Mouse (Mus musculus) embryo, embryonic 11.5 days (tissue): ENCODE results near the gene Ddx28.
"Not testable (repeated sequence)": the region's sequence is repeated elsewhere in the genome, so short reads cannot be mapped to it uniquely, and the experiment has no call there.

Source experiments
- DNase-seq: peaks from one replicate; pipeline ENCODE4 v3.0.0-alpha.2; 2012; ENCODE audit warnings: low read depth, low spot score

The Ddx28 gene

DNA sequence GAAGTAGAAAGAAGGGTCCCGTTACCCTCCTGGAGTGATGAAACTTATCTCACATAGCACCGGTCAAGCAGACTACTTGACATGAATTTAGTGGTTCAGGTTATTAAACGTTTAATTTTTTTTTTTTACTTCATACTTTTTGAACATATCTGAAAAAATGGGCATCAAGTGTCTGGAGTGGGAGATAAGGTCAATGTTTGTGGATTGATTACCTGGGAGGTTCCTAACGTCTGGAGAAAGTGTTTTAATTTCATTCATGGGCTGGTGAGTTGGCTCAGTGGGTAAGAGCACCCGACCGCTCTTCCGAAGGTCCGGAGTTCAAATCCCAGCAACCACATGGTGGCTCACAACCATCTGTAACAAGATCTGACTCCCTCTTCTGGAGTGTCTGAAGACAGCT lies 521 bp upstream of the Ddx28 start:
- DNase-seq: not testable (repeated sequence)

GRCm38 (mm10) chr8:106010748-106011642 lies 687 bp downstream of the Ddx28 start:
- DNase-seq: peak; percentile 90

GRCm38 (mm10) chr8:106007891-106008290 lies 3.8 kb downstream of the Ddx28 start:
- not testable (repeated sequence) for DNase-seq

GRCm38 (mm10) chr8:106007135-106007534 lies 4.5 kb downstream of the Ddx28 start:
- DNase-seq: no peak

GRCm38 (mm10) chr8:106006413-106006812 lies 5.3 kb downstream of the Ddx28 start:
- no peak for DNase-seq

DNA sequence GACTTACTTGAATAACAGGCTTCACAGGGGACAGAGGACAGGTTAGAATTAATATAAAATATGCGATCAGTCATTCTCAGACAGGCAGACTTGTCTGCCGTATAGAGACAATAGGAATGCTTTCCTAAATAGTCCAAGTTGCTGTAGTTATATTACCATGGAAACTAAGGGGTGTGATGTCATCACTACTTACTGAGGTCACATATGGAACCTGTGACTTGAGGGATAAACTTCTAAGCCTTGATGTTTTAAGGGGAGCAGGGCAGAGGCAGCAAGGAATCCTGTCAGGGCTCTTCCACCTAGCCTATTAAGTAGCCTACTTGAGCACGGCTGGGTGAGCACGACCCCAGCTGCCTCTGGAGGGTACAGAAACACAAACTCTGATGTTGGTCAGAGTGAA lies 5.8 kb downstream of the Ddx28 start, which contains the start of gene Dpep2nb:
TSS of gene Dpep2nb (minus strand) at position 101 of the 400 bp plus-strand sequence.
- no peak for DNase-seq

GRCm38 (mm10) chr8:106004538-106005207 lies 7.0 kb downstream of the Ddx28 start:
- no peak for DNase-seq

DNA sequence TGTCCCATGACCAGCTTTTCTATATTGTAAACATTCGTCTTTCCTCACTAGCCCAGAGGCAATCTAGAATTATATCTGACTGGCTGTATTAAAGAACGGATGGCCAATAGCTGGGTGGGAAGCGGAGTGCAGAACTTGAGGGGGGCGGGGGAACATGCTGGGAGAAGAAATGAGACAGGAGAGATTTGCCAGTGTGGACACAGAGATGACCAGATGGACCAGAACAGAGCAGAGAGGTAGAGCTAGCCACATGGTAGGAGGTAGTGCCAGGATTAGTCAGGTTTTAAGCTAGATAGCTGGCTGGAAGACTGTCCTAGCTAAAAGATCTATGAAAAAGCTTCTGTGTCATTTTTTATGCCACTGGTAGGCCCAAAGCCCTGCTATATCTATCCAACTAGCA lies 9.8 kb downstream of the Ddx28 start:
- no peak for DNase-seq

DNA sequence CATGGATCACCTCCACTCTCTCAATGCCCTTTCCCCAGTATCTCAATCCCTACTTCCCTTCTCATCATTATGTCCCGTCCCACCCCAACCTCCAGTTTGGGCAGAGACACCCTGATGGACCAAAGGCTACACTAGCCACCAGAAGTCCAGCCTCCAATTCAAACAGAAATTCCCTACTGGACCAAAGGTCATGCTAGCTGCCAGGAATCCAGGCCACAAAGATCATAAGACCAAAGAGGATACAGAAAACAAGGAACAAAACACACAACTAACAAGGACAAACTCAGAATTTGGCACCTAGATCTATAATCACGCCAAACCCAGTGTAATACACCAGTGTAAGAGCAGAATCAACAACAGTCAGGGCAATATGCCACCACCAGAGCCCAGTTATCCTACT lies 12.7 kb downstream of the Ddx28 start:
- no peak for DNase-seq

DNA sequence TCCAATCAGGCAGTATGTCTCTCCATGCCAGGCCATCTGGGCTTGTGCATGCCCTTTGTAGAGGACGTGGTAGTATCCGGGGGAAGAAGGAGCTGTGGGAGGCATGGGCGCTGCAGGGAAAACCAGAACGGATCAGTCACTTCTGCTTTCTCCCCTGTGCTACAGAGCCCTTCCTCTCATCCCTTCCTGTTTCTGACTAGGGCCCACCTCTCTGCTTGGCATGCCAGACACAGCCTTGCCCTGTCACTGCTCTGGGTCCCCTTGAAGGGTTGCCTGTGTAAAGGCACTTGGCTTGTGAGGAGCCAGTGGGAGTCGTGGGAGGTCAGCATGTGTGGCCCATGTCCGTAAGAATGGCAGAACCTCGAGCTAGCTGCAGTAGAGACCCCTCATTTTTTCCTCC lies 15.3 kb downstream of the Ddx28 start:
- no peak for DNase-seq

- no peak for DNase-seq
Measured at GRCm38 (mm10) chr8:105993226-105993625, 18.5 kb downstream of the Ddx28 start.

- no peak for DNase-seq
Measured at GRCm38 (mm10) chr8:105992499-105992898, 19.2 kb downstream of the Ddx28 start.

DNA sequence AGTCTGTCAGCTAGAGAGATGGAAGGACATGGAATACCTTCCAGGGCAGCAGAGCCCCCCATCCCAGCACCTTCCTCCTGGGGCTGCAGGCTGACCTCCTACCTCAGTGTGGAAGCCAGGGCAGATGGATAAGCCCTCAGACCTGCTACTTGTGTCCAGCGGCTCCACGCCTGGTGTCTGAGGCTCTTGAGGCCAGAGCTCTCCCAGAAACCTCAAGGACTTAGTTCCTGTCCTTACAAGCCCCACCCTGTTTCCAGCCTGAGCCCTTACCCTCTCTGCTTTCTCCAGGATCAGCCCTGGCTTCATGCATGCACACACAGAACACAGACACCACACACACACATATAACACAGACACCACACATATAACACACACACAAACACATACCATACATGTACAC lies 20.1 kb downstream of the Ddx28 start:
- DNase-seq: no peak

DNA sequence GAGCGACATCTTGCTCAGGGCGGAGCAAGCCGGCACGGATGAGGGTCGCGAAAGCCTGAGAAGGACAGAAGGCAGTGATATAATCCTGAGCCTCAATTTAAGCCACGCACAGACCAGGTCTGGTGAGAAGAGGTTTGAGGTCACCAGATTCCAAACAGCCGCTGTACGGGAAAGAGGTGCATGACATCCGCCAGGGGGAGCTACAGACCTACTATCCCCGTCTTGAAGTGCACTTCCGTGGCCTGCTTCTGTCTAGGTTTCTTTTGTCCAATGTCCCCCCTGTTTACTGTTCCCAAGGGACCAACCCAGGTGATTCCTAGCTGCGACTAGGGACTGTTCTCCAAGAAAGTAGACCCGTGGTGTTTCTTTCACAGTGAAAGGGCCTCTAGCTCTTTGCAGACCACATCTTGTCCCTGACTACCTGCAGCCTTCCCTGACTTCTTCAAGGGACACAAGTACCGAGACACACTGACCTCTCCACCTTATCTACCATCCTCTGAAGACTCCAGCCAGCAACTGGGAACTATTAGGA lies 20.8 kb downstream of the Ddx28 start, which contains the start of gene Dus2:
TSS of gene Dus2 (plus strand) at position 482 of the 532 bp plus-strand sequence.
- peak; percentile 81 for DNase-seq

- DNase-seq: no peak
Measured at GRCm38 (mm10) chr8:105988546-105988945, 23.1 kb downstream of the Ddx28 start.

GRCm38 (mm10) chr8:105983406-105983805 lies 28.3 kb downstream of the Ddx28 start:
- DNase-seq: not testable (repeated sequence)

DNA sequence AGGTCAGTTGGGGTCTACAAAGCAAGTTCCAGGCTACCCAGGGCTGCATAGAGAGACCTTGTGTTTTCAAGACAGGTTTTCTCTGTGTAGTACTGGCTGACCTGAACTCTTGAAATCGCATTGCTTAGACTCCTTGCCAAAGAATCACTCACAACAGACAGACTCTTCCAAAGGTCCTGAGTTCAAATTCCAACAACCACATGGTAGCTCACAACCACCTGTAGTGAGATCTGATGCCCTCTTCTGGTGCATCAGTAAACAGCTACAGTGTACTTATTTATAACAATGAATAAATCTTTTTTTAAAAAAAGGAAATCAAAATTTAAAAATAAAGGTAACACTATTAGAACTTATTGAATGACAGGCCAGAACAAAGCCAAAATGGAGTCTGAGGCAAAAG lies 30.5 kb downstream of the Ddx28 start:
- DNase-seq: no peak

GRCm38 (mm10) chr8:105979325-105979724 lies 32.4 kb downstream of the Ddx28 start, which contains the start of gene Dpep3:
TSS of gene Dpep3 (minus strand) at chr8:105979429.
- no peak for DNase-seq

GRCm38 (mm10) chr8:105975363-105975762 lies 36.3 kb downstream of the Ddx28 start:
- DNase-seq: no peak

DNA sequence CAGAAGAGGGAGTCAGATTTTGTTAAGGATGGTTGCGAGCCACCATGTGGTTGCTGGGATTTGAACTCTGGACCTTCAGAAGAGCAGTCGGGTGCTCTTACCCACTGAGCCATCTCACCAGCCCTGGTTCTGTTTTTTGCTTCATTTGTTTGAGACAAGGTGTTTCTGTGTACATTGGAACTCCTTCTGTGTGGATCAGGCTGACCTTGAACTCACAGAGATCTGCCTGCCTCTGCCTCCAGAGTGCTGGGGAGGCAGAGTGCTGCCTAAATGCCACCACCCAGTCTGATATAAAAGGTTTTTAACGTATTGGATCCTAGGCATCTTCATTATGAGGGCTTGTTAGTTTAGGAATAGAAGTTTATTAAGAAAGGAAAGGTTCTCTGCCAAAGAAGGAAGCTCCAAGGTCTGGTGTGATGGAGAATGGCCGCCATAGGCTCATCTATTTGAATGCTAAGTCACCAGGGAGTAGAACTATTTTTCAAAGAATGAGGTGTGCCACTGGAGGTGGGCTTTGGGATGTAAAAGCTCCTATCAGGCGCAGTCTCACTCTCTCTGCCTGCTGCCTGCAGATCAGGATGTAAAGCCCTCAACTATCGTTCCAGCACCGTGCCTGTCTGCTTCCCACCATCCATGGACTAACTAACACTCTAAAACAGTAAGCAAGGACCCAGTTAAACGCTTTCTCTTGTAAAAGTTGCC lies 40.5 kb downstream of the Ddx28 start:
- no peak for DNase-seq

DNA sequence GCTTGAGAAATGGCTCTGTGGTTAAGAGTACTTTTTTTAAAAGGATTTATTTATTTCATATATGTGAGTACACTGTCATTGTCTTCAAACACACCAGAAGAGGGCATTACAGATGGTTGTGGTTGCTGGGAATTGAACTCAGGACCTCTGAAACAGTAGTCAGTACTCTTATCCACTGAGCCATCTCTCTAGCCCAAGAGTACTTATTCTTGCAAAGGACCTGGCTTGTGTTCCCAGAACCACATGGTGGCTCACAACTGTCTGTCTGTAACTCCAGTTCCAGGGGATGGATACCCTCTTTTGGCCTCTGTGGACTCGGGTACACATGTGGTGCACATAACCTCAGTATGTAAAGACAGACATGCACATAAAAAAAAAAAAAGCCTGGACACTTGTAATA lies 42.3 kb downstream of the Ddx28 start:
- DNase-seq: no peak
